Mouse (Mus musculus): ENCODE data around the gene Negr1. TPM values are rescaled to one million over a fixed set of nuclear protein-coding genes. Genes with fewer than 3 reads are reported as not detected.

Negr1 gene
- polyA plus RNA-seq, 1 experiment from 2014 or later = 79.2 TPM

- no peak for ATAC-seq
- H3K36me3 ChIP-seq (ENCODE audit: control insufficient read depth, insufficient read depth, low read length) = no peaks in the 10 kb centered on the region
- no peaks in the 10 kb centered on the region for H3K27me3 ChIP-seq (ENCODE audit: control insufficient read depth, insufficient read depth, low read depth, low read length)
- no peaks in the 10 kb centered on the region for H3K4me1 ChIP-seq (ENCODE audit: control insufficient read depth, insufficient read depth, low read length)
- WGBS = 87% methylated on average over 1 of the region's 1 CpGs
- no peak overlapping the region for H3K4me2 ChIP-seq (ENCODE audit: low read length)
- no peak overlapping the region for H3K27ac ChIP-seq (ENCODE audit: low read length)
- H3K9me3 ChIP-seq (replicated peaks; ENCODE audit: control insufficient read depth, low read length, poor library complexity, severe bottlenecking) = no peaks in the 10 kb centered on the region
- no peak overlapping the region for H3K4me3 ChIP-seq (ENCODE audit: low read depth, low read length)
- H3K9ac ChIP-seq (ENCODE audit: low read depth, low read length) = no peak overlapping the region
Observed at GRCm38 (mm10) chr3:156992811-156993210, 431.2 kb downstream of the Negr1 start.

DNA sequence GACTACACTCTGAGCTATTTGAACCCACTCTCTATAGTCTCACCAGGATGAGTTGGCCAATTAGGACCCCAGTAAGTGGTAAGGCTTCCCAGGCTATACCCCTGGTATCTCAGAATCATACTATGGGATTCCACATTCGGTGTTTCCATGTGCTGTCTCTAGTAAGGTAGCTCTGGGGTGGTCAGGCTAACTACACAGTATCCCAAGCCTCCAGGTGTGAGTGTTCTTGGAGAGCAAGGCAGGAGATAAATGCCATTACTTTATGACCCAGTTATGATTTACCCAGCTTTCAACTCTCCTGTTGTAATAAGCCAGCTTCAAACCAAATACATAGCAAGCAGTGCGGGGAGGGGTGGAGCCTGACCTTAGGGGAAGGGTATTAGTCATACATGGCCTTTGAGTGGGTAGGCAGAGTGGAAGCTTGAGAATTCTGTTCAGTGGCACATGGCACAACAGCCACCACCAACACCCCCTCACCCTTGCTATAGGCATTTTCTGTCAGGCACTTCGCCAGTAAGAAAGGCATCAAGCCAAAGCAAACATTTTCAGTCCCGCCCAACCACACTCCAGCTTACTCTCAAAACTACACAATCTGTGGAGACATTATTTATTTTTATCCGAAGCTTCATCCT is 437.7 kb downstream of the Negr1 start:
- H3K9me3 ChIP-seq (replicated peaks; ENCODE audit: control insufficient read depth, low read length, poor library complexity, severe bottlenecking) = no peaks in the 10 kb centered on the region
- ATAC-seq = 0 out of 2 replicates have a peak, but pooled peaks have one; percentile 28
- H3K4me2 ChIP-seq (ENCODE audit: low read length) = no peak overlapping the region

DNA sequence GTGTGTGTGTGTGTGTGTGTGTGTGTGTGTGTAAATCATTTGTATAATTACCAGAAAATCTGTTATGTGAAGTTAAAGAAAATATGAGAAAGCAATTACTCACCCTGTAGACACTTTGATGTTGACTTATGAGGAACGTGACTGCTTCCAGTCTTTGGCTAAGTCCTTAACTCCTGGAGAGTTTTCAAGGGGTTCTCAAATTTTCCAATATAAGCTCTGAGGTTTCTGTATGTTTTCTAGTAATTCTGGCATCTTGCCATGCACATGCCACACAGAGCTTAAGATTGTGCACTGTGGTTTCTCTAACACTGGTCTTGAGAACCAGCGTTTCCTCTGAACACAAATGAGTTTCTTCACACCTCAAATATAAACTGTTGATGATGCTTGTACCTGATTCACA is 460.0 kb downstream of the Negr1 start:
- Histone ChIP-seq H3K27me3 (ENCODE audit: control insufficient read depth, insufficient read depth, low read depth, low read length) (no peaks in the 10 kb centered on the region), H3K9me3 (replicated peaks; ENCODE audit: control insufficient read depth, low read length, poor library complexity, severe bottlenecking) (no peaks in the 10 kb centered on the region), H3K9ac (ENCODE audit: low read depth, low read length) (no peak overlapping the region), H3K36me3 (ENCODE audit: control insufficient read depth, insufficient read depth, low read length) (no peaks in the 10 kb centered on the region), H3K27ac (ENCODE audit: low read length) (no peak overlapping the region), H3K4me1 (ENCODE audit: control insufficient read depth, insufficient read depth, low read length) (no peaks in the 10 kb centered on the region), H3K4me2 (ENCODE audit: low read length) (no peak overlapping the region), H3K4me3 (ENCODE audit: low read depth, low read length) (no peak overlapping the region)
- no peak for ATAC-seq
- 82% methylated on average over 2 of the region's 2 CpGs for WGBS

More for the DNA sequence above, 437.7 kb downstream of the Negr1 start:
- Histone ChIP-seq H3K4me1 (ENCODE audit: control insufficient read depth, insufficient read depth, low read length) (no peaks in the 10 kb centered on the region), H3K36me3 (ENCODE audit: control insufficient read depth, insufficient read depth, low read length) (no peaks in the 10 kb centered on the region), H3K27ac (ENCODE audit: low read length) (no peak overlapping the region), H3K9ac (ENCODE audit: low read depth, low read length) (no peak overlapping the region), H3K4me3 (ENCODE audit: low read depth, low read length) (no peak overlapping the region), H3K27me3 (ENCODE audit: control insufficient read depth, insufficient read depth, low read depth, low read length) (no peaks in the 10 kb centered on the region)
- WGBS = 87% methylated on average over 5 of the region's 5 CpGs

DNA sequence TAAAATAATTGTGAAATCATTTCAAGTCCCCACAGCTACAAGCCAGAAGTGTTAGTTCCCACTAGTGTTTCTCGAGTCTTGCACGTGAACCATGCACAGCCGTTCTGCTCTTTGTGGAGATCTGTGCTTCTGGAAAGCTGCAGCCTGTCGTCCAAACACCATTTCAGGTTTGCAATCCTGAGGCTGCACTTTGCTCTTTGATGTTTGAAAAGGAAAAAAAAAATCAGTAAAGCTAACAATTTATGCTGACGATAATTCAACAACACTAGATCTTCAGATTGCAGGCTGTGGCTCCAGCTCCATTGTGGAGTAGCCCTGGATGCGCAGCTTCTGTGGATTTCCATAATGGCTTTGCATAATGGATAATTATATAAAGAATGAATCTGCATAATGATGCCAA is 463.0 kb downstream of the Negr1 start:
- H3K36me3 ChIP-seq (ENCODE audit: control insufficient read depth, insufficient read depth, low read length) = no peaks in the 10 kb centered on the region
- no peak for ATAC-seq
- 54% methylated on average over 6 of the region's 6 CpGs for WGBS
- H3K27ac ChIP-seq (ENCODE audit: low read length) = peak overlapping the region; percentile 26; the same call in 1 of the 2 replicates
- H3K4me1 ChIP-seq (ENCODE audit: control insufficient read depth, insufficient read depth, low read length) = no peaks in the 10 kb centered on the region
- H3K4me3 ChIP-seq (ENCODE audit: low read depth, low read length) = no peak overlapping the region
- H3K9ac ChIP-seq (ENCODE audit: low read depth, low read length) = no peak overlapping the region
- H3K9me3 ChIP-seq (replicated peaks; ENCODE audit: control insufficient read depth, low read length, poor library complexity, severe bottlenecking) = no peaks in the 10 kb centered on the region
- no peak overlapping the region for H3K4me2 ChIP-seq (ENCODE audit: low read length)
- H3K27me3 ChIP-seq (ENCODE audit: control insufficient read depth, insufficient read depth, low read depth, low read length) = no peaks in the 10 kb centered on the region

- peak; percentile 58; the same call in 1 of the 2 replicates for ATAC-seq
- WGBS = 59% methylated on average over 4 of the region's 4 CpGs
- Histone ChIP-seq H3K27ac (ENCODE audit: low read length) (no peak overlapping the region), H3K4me3 (ENCODE audit: low read depth, low read length) (no peak overlapping the region), H3K4me2 (ENCODE audit: low read length) (no peak overlapping the region), H3K27me3 (ENCODE audit: control insufficient read depth, insufficient read depth, low read depth, low read length) (no peaks in the 10 kb centered on the region), H3K36me3 (ENCODE audit: control insufficient read depth, insufficient read depth, low read length) (no peaks in the 10 kb centered on the region), H3K9ac (ENCODE audit: low read depth, low read length) (no peak overlapping the region), H3K4me1 (ENCODE audit: control insufficient read depth, insufficient read depth, low read length) (peaks cover 6% of the 10 kb centered on the region), H3K9me3 (replicated peaks; ENCODE audit: control insufficient read depth, low read length, poor library complexity, severe bottlenecking) (no peaks in the 10 kb centered on the region)
Observed at GRCm38 (mm10) chr3:157031513-157032142, 470.0 kb downstream of the Negr1 start.

- no peak for ATAC-seq
- Histone ChIP-seq H3K36me3 (ENCODE audit: control insufficient read depth, insufficient read depth, low read length) (no peaks in the 10 kb centered on the region), H3K27ac (ENCODE audit: low read length) (no peak overlapping the region), H3K4me2 (ENCODE audit: low read length) (no peak overlapping the region), H3K27me3 (ENCODE audit: control insufficient read depth, insufficient read depth, low read depth, low read length) (no peaks in the 10 kb centered on the region), H3K9ac (ENCODE audit: low read depth, low read length) (no peak overlapping the region), H3K4me1 (ENCODE audit: control insufficient read depth, insufficient read depth, low read length) (peaks cover 13% of the 10 kb centered on the region), H3K4me3 (ENCODE audit: low read depth, low read length) (no peak overlapping the region), H3K9me3 (replicated peaks; ENCODE audit: control insufficient read depth, low read length, poor library complexity, severe bottlenecking) (no peaks in the 10 kb centered on the region)
- WGBS = 71% methylated on average over 6 of the region's 6 CpGs
Observed at GRCm38 (mm10) chr3:157036016-157036415, 474.4 kb downstream of the Negr1 start.

- Histone ChIP-seq H3K36me3 (ENCODE audit: control insufficient read depth, insufficient read depth, low read length) (no peaks in the 10 kb centered on the region), H3K9ac (ENCODE audit: low read depth, low read length) (no peak overlapping the region), H3K9me3 (replicated peaks; ENCODE audit: control insufficient read depth, low read length, poor library complexity, severe bottlenecking) (no peaks in the 10 kb centered on the region), H3K27ac (ENCODE audit: low read length) (no peak overlapping the region), H3K4me1 (ENCODE audit: control insufficient read depth, insufficient read depth, low read length) (peaks cover 11% of the 10 kb centered on the region), H3K27me3 (ENCODE audit: control insufficient read depth, insufficient read depth, low read depth, low read length) (no peaks in the 10 kb centered on the region), H3K4me2 (ENCODE audit: low read length) (no peak overlapping the region), H3K4me3 (ENCODE audit: low read depth, low read length) (no peak overlapping the region)
- no peak for ATAC-seq
- WGBS = 73% methylated on average over 1 of the region's 1 CpGs
Observed at GRCm38 (mm10) chr3:157036568-157036967, 475.0 kb downstream of the Negr1 start.

- Histone ChIP-seq H3K9ac (ENCODE audit: low read depth, low read length) (no peak overlapping the region; the same call in 1 of the 2 replicates), H3K27me3 (ENCODE audit: control insufficient read depth, insufficient read depth, low read depth, low read length) (no peaks in the 10 kb centered on the region), H3K4me2 (ENCODE audit: low read length) (no peak overlapping the region), H3K4me1 (ENCODE audit: control insufficient read depth, insufficient read depth, low read length) (peaks cover 6% of the 10 kb centered on the region), H3K27ac (ENCODE audit: low read length) (peak overlapping the region; percentile 64; the same call in 1 of the 2 replicates), H3K4me3 (ENCODE audit: low read depth, low read length) (no peak overlapping the region), H3K36me3 (ENCODE audit: control insufficient read depth, insufficient read depth, low read length) (no peaks in the 10 kb centered on the region), H3K9me3 (replicated peaks; ENCODE audit: control insufficient read depth, low read length, poor library complexity, severe bottlenecking) (no peaks in the 10 kb centered on the region)
- peak; percentile 81; the same call in 1 of the 2 replicates for ATAC-seq
- 32% methylated on average over 5 of the region's 5 CpGs for WGBS
Observed at GRCm38 (mm10) chr3:157040619-157041018, 479.0 kb downstream of the Negr1 start.

DNA sequence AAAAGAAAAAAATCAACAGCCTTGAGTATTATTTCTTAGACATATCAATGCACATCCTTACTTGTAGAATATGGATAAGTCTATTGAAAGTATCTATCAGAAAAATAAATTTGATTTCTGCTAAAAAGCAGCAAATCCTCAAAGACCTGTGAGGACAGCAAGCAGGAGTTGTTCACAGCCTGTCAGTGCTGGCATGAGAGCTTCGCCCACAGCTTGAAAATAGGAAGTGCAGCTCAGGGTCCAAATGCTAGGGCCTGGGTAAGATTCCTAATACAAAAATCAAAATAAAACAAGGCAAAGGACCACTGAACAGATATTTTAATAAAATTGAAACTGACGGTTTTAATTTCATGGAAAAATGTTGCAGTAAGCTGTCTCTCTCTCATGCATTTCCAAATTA is 483.0 kb downstream of the Negr1 start:
- no peak for ATAC-seq
- Histone ChIP-seq H3K4me3 (ENCODE audit: low read depth, low read length) (no peak overlapping the region), H3K27ac (ENCODE audit: low read length) (no peak overlapping the region), H3K4me1 (ENCODE audit: control insufficient read depth, insufficient read depth, low read length) (peaks cover 6% of the 10 kb centered on the region), H3K27me3 (ENCODE audit: control insufficient read depth, insufficient read depth, low read depth, low read length) (no peaks in the 10 kb centered on the region), H3K9me3 (replicated peaks; ENCODE audit: control insufficient read depth, low read length, poor library complexity, severe bottlenecking) (no peaks in the 10 kb centered on the region), H3K9ac (ENCODE audit: low read depth, low read length) (no peak overlapping the region), H3K36me3 (ENCODE audit: control insufficient read depth, insufficient read depth, low read length) (no peaks in the 10 kb centered on the region), H3K4me2 (ENCODE audit: low read length) (no peak overlapping the region)
- 92% methylated on average over 2 of the region's 2 CpGs for WGBS
